Mouse (Mus musculus) retina, postnatal 1 day (tissue): ENCODE results near the gene Mybpc2.
A peak's percentile ranks its signal among the peaks of the same experiment; 100 is the strongest.

Source experiments
- DNase-seq: peaks from one replicate; pipeline ENCODE4 v3.0.0-alpha.2; 2012

Gene Mybpc2

DNA sequence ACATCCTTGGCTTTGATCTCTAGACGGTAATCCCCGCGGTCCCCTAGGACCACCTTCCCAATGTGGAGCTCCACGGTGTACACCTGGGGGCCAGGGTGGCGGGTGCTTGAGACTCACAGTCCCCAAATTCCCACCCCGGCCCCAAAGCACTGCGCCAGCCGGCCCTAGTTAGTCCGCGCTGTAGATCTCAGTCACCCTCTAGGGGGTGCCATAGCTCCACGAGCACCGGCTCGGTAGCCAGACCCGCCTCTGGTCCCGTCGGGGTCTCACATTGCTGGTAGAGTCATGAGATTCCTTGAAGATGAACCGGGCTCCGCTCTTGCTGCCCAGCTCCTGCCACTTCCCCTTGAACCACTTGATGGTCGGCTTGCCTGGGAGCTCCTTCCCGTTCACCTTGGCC is 2.7 kb downstream of the Mybpc2 start:
- peak; percentile 74 for DNase-seq

DNA sequence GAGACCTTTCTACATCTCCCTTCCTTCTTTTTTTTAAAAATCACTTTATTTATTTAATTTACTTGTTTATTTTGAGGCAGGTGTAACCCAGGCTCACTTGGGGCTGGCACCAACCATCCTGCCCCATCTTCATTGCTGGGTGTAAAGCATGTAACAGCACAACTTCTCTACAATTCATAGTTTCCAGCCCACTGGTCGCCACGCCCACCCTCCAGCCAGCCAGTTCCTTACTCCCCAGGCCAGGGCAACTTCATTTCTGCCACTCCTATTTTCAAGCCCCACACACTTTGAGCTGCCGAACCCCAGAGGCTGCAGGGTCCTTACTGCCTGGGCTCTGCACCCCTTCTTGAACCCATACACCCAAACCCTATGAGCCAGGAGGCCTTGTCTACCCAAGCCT is 3.5 kb downstream of the Mybpc2 start:
- DNase-seq, result no peak

DNA sequence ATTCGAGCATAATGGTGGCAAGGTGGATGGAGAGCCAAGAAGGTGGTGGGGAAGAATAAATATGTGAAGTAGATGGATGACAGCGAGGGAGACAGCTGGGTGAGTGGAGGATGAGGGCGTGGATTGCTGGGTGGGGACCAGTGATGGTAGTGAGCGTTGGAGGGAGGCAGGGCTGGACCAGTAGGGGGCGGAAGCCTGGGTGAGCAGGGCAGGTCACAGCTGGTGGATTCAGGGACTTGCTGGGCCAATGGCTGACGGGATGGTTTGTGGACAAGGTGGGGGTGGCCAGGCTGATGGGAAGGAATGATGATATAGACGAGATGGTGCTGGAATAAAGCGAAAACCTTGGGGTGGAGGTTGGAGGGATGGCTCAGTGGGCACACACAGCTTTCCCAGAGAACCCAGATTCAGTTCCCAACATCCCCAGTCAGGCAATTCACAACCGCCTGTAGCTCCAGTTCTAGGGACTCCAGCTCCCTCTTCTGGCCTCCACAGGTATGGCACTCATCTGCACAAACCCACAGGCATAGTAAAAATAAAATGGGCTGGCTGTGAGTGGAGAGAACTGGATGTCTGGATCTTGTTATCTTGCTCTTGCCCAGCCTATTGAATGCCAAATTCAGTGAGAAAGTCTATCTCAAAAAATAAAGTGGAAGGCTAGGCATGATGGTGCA is 5.1 kb downstream of the Mybpc2 start:
- DNase-seq, result peak; percentile 19

DNA sequence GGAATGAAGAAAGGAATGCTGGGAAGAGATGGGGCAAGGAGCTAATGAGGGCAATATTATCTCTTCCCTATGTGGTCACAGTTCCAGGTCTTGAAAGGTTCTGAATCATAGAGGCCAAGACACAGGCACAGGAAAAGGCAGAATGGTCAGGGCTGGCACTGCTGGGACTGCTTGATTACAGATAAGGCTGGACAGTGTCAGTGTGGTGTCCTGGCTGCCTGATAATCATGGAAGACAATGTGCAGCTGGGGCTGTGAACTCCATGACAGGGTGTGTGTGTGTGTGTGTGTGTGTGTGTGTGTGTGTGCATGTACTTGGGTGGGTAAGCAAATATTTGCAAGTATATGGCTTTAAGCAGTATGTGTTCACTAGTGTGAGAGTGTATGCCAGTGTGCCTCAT is 17.0 kb downstream of the Mybpc2 start:
- no peak for DNase-seq

DNA sequence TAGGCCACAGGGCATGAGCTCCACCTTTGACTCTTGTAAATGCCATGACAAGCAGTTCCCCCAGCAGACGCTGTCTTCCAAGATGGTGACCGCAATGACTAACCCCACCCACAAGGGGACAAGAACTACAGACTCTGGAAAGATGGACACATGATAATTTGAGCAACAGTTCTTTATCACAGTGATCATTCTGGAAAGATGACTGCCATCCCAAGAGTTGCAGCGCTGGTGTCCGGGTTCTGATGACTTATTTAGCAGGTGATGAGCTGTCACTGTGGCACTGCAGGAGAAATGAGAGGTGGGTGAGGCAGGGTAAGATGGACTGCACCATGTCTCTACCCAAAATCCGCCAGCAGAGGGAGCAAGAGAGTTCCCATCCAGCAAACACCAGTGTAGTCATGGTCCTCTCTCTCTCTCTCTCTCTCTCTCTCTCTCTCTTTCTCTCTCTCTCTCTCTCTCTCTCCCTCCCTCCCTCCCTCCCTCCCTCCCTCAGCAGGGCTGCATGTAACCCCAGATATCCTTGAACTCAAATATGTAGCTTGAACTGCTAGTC is 22.8 kb downstream of the Mybpc2 start:
- DNase-seq, result peak; percentile 88

DNA sequence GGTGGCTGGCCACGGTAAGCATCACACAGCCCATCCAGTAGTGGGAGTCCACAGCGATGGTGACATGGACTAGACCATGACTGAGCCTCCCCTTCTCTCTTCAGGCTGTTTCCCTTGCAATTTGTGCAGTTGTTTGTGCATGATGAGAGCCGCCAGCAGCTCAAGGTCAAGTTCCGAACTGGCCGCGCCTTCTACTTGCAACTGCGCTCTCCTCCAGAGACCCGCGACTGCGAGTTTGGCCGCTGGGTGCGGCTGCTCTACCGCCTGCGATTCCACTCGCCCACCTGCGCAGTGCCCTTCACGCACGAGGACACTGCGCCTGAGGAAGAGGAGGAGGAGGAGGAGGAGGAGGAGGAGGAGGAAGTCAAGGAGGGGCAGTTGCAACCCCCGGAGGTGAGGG is 24.4 kb downstream of the Mybpc2 start:
- DNase-seq, result no peak

DNA sequence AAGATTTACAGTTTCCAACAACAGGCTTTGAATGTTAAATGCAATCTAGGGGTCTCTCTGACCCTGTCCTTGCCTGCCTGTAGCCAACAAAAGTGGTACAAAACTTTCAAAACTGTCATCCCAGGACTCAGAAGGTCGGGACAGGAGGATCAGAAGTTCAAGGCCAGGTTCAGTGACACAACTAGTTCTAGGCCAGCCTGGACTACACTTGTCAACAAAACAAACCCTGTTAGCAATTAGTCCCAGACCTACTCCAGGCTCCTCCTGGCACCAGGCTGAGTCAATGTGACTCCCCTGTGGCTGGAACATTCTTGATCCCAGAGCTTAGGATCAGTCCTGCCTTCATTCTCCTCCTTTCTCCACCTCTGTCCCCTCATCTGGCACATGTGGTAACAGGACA is 25.5 kb downstream of the Mybpc2 start:
- no peak for DNase-seq

DNA sequence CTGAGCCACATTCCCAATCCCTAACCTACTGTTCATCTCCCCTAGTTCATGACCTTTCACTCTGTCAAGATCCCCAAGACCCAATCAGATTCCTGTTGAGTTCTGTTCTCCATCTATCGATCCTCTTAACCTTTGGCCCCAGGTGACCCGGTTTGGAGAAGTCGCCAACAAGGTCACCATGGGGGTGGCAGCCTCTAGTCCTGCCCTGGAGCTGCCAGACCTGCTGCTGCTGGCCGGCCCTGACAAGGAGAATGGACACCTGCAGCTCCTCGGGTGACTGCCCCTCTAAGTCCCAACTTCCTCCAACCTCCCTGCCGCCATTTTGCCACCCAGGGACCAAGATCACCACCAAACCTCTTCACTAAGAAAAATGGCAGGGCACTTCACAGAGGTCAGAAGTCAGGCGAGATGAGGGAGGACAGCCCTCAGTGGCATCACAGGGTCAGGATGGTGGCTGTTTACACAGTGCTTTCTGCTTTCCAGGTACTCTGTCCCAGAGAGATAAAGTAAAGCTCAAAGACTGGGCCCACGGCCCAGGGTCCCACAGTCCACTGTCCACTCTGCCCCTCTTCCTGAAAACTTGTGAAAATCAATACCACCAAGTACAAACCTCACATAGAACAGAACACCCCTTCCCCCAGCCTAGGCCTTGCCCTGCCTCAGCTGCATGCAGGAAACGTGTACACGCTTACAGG is 26.9 kb downstream of the Mybpc2 start:
- no peak for DNase-seq

DNA sequence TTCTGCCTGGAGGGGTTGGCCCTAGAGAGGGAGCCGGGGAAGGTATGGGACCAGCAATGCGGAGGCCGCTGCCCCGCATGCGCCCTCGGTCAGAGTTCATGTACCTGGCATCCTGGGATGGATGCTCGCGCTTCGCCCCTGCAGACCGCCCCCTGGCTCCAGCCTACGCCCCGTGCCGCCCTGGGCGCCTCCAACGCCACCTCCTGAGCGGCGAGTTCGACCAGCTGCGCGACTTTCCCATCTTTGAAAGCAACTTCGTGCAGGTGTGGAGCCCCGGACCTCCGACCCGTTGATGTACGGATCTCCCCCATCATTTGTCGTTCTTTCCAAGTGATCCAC is 27.7 kb downstream of the Mybpc2 start:
- no peak for DNase-seq

DNA sequence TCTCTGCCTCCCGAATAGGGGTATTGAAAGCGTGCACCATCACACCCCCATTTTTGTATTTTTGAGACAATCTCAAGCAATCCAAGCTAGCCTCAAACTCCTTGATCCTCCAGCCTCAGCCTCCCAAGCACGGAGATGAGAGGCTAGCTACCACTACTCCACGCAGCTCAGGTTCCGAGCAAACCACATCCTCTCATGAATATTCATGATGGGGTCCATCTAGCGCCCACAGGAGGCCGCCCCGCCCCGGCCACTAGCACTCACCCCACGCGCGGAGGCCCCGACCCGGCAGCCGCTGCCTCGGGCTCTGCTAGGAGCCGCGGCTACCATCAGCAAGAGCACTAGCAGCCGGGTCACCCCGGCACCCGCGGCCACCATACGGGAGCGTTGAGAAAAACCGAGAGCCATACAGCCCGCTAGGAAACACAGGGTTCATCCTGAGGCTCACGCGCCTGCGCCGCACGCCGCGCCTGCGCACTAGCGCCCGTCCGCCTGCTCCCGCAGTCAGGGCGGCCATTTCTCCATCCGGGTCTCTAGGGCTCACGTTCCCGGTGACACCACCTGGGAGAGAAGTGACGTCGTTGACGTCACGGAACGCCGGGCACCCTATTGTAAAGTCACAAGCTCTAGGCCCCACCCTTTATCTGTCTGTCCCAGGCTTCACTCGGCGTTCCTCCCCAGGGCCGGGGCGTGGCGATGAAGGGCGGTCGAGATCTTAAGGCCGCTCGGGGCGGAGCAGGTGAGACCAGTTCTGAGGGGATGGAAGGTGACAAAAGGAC is 28.3 kb downstream of the Mybpc2 start, which contains the start of the genes Emc10 and Fam71e1:
Gene Emc10, minus strand, starts transcription at position 538 of the 779 bp plus-strand sequence.
Gene Fam71e1, plus strand, starts transcription at position 590 of the 779 bp plus-strand sequence.
- DNase-seq, result peak; percentile 98

DNA sequence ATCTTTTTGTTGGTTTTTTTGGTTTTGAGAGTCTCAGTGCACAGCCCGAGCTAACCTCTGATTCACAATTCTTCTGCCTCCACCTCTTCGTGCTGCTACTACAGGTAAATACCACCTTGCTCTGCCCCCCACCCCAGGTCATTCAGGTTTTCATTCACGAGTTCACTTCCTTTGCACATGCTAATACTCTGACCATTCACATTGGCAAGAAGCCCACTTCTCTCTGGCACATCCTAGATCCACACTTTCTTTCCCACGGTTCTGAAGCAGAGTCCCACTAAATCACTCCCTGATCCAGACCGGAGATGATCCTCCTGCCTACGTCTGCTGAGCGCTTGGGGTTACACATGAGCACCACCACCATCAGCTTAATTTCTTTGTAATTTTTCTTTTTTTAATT is 29.4 kb downstream of the Mybpc2 start:
- DNase-seq, result no peak

DNA sequence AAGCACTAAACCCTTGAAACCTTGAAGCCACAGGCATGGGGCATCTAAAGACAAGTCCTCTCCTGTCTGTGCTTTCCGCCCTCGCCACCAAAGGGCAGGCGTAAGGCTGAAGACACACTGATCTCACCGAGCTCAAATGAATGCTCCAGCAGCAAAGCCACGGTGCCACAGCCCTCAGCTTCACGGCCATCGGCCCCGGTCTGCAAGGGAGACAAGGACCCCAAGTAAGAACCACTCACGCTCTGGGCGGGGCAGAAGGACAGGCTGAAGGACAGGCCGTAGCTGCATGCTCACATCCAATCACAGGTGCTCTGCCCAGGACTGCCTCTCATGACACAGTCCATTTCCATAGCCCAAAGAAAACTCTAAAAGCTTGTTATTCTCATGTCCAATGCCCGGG is 29.8 kb downstream of the Mybpc2 start:
- no peak for DNase-seq

DNA sequence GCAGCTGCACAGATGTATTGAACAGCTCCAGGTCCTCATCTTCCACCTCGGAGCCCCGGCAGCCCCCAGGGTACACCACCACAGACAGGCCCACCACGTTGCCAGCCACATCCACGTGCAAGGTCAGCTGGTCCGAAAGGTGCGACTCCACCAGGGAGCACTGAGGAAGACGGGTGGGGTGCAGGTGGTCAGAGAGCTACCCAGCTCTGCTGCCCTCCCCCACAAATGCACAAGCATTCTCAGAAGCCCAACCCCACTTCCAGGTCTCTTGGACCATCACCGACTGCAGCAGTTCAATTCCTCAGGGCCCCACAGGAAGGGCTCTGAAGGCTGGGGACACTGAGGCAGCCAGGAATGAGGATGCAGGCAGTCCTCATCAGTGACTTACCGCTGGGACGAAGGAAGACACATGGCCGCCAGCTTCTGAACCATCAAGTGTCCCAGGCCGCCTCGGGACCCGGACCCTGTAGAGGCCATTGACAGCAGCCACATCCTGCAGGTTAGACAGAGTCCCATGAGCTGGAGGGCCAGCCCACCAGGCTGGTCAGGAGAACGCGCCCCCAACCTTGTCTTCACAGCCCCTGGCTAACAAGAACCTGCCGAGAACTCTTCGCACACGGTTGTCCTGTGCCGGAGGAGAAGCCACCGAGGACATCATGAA is 32.2 kb downstream of the Mybpc2 start:
- DNase-seq, result no peak

DNA sequence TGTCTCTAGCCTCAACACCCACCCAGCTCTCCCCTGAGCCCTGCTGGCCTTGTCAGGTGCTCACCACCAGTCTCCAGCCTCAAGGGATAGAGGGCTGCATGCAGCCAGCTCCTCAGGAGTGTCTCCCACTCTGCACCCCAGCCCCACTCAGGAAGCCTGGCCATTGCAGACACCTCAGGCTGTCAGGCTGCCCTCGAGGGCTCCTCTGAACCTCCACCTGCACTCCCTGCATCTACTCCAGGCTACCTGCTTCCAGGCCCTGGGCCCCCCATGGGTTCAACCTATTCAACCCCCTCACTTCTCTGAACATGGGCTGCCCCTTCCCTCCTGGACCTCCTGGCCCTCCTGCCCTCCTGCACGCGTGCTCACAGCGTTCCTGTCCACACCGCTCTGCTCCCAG is 33.1 kb downstream of the Mybpc2 start:
- DNase-seq, result no peak

DNA sequence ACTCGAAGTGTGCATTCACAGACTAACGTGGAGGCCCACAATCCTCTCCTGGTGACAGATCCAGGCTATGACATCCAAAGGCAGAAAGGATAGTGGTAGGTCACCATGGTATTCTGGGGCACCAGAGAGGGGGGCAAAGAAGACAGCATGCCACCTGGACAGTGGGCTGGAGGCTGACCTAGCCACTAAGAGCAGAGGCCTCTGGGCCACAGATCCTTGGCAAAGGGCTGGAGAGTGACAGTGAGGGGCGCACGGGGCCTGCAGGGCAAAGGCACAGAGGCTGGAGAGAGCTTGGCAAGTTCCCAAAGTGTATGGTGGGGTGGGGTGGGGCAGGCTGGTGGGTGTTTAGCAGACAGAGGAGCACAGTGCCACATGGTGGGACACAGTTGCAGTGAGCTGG is 34.2 kb downstream of the Mybpc2 start:
- no peak for DNase-seq

DNA sequence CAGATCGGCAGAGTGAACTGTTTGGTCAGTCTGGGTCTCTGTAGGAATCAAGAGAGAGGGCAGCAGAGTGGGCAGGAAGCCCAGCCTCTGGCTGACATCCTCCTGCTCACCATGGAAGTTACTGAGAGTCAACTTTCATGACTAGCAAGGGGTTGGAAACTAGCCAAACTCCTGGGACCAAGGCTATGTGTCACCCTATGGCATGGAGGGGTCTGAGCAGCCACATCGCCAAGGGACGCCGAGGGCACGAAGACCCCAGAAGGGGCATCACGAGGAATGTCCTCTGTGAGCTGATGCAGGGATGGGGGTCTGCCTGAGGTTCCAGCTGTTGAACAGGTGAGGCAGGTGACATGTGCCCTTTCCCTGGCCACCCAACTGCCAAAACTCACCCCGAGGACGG is 35.9 kb downstream of the Mybpc2 start:
- DNase-seq, result no peak

DNA sequence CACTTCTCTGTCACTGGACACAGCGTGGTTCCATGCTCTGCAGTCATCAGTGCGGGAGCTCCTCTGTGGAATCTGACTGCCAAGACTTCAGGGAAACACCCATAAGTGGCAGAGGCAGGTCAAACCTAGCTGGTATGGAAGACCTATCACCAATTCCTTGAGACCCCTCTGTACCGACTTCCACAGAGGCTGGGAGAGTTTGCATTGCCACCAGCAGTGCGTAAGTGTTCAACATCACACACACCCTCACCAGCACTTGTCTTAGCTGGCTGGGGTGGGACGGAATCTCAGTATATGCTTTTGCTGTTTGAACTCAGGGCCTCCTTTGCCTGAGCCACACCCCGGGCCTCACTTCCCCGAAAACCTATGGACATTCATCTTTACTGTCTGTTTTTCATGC is 36.5 kb downstream of the Mybpc2 start:
- DNase-seq, result no peak

DNA sequence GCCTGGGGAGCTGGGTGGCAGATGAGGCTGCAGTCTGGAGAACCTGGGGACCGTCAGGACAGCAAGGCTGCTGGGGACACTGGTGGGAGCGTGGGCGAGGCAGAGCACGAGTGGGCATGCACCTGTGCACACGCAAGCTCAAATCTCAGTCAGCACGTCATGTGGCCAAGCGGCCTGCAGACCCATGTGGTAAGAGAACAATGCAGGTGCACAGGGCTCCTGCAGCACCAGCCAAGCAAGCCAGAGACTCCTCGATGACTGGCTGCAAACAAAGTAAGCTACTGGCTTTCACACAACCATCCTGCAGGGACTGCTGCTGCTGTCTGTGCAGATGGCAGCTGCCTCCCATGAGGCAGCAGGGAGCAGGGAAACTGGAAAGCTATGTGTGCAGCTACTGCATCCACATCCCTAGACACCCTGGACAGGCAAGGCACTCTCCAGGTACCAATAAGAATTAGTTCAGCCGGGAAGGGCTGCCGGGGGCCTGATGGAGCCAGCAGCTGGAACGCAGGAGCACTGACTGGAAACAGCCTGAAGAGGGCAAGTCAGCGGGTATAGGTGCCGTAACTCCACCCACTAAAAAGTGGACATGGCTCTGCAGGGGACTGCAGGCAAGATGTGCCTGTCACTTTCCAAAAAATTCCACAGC is 37.4 kb downstream of the Mybpc2 start:
- no peak for DNase-seq

DNA sequence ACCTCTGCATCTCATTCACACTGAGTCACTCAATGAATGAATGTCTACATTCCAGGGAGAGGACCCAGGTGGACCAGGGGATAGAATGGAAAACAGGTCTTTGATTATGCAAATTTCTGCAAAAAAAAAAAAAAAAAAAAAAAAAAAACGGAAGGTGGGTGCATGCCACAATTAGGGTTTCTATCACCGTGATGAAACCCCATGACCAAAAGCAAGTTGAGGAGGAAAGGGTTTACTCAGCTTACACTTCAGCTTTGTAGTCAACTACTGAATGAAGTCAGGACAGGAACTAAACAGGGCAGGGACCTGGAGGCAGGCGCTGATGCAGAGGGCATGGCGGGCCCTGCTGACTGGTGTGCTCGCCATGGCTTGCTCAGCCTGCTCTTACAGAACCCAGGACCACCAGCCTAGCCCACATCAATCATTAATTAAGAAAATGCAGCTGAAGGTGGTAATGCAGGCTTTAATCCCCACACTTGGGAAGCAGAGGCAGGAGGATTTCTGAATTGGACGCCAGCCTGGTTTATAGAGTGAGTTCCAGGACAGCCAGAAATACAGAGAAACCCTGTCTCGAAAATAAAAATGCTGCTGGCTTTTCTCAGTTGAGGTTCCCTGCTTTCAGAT is 38.8 kb downstream of the Mybpc2 start:
- no peak for DNase-seq

DNA sequence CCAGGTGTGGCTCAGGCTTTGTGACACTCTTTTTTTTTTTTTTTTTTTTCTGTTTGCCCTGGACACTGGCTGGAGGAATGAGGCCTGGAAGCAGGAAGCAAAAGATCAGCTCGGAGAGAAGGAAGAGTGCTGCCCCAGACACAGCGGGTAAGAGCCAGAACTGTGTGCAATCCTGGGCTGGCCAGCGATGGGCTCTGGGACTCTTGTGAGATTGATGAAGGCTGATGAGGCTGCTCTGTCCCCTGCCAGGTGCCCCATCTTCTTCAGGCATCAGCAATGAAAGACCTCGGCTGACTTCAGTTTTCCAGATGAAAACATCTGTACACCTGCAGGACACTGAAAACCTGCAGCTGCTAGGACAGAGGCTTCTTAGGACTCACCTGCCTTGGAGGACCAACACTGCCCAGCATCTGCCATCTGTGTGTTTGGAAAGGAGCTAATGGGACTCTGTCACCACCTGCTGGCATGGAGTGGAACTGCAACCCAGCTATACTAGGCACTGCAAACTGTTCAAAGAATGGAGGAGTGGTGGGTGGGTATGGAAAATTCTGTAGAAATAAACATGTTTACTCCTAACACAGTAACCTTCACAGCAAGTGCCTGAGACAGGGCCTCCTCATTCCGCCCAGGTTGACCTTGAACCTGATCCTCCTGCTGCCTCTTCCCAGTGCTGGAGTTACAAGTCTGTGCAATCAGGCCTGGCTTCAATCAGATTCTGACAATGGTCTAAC is 39.5 kb downstream of the Mybpc2 start:
- peak; percentile 89 for DNase-seq

DNA sequence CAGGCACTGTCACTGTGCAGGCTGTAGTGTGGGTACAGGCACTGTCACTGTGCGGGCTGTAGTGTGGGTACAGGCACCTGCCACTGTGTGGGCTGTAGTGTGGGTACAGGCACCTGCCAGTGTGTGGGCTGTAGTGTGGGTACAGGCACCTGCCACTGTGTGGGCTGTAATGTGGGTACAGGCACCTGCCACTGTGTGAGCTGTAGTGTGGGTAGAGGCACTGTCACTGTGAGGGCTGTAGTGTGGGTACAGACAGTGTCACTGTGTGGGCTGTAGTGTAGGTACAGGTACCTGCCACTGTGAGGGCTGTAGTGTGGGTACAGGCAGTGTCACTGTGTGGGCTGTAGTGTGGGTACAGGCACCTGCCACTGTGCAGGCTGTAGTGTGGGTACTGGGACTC is 40.3 kb downstream of the Mybpc2 start:
- DNase-seq, result no peak
